Mouse (Mus musculus) megakaryocyte, adult 5-6 weeks (primary cell): ENCODE results near the gene Akap4. TPM values are rescaled to one million over a fixed set of nuclear protein-coding genes. Genes with fewer than 3 reads are reported as not detected.

Experiments
- ATAC-seq: 2 replicates; pipeline ENCODE4 v1.8.0; 2016; ENCODE audit warnings: mild to moderate bottlenecking, inconsistent platforms; ENCODE audit not compliant: poor library complexity, severe bottlenecking
- total RNA-seq, 2 experiments: library from RNA; stranded (forward) in 1 of 2; stranded (reverse) in 1 of 2; fragments of 153-499, 151-499 nt in 1 of 2; fragments of 221-1000, 200-1000 nt in 1 of 2; gene quantifications; 2 replicates each; pipeline versions ENCODE4 v1.2.3 to v1.2.4; 2015 to 2017

The Akap4 gene
- total RNA-seq (2015) = not detected in 2 replicates
- total RNA-seq (2017) = not detected in 2 replicates

GRCm38 (mm10) chrX:7067219-7067618 lies at the start of gene Akap4:
Akap4 (plus strand) TSS chrX:7067519.
- ATAC-seq = no peak

- ATAC-seq = no peak
These were observed 25.8 kb upstream of the Akap4 start, which contains the start of gene Ccnb3 for GRCm38 (mm10) chrX:7041519-7041918. Ccnb3 (minus strand) TSS chrX:7041619.

GRCm38 (mm10) chrX:7057056-7057455 lies 10.3 kb upstream of the Akap4 start:
- no peak for ATAC-seq

GRCm38 (mm10) chrX:7057634-7058033 lies 9.7 kb upstream of the Akap4 start:
- no peak for ATAC-seq

GRCm38 (mm10) chrX:7064109-7064508 lies 3.2 kb upstream of the Akap4 start:
- no peak for ATAC-seq

GRCm38 (mm10) chrX:7068002-7068401 lies 683 bp downstream of the Akap4 start:
- no peak for ATAC-seq

- no peak for ATAC-seq
These were observed 12.6 kb downstream of the Akap4 start for GRCm38 (mm10) chrX:7079820-7080429.

- ATAC-seq = no peak
These were observed 18.6 kb downstream of the Akap4 start for GRCm38 (mm10) chrX:7085878-7086277.

- ATAC-seq = no peak
These were observed 23.0 kb downstream of the Akap4 start for GRCm38 (mm10) chrX:7090323-7090722.

GRCm38 (mm10) chrX:7102280-7102679 lies 35.0 kb downstream of the Akap4 start:
- ATAC-seq = no peak

GRCm38 (mm10) chrX:7114885-7115284 lies 47.6 kb downstream of the Akap4 start:
- ATAC-seq = no peak

GRCm38 (mm10) chrX:7121618-7122280 lies 54.4 kb downstream of the Akap4 start:
- ATAC-seq = no peak

Other genes starting within 250 kb of the Akap4 start
- not detected in 2 replicates for gene Ccnb3, start 25.9 kb upstream of the Akap4 start, total RNA-seq (2015)
- not detected in 2 replicates for gene Ccnb3, start 25.9 kb upstream of the Akap4 start, total RNA-seq (2017)